Mouse (Mus musculus) intestine, embryonic 14.5 days (tissue): ENCODE results near the gene Pepd. TPM values are rescaled to one million over a fixed set of nuclear protein-coding genes. Genes with fewer than 3 reads are reported as not detected.

Experiments used
- ATAC-seq: fragments of 200-750 bp; cut with Nextera tagmentation; replicated peaks from 2 replicates; pipeline ENCODE4 v1.8.0; 2017; ENCODE audit warnings: low read depth, moderate number of reproducible peaks, moderate TSS enrichment, moderate library complexity; ENCODE audit not compliant: low FRiP score, low TSS enrichment
- DNase-seq: peaks from one replicate; pipeline ENCODE4 v3.0.0-alpha.2; 2018; ENCODE audit warnings: low spot score
- H3K27ac ChIP-seq: fragments of 300-500 bp; sonication (generic); 2 replicates; pipeline ENCODE4 v1.5.1; 2014; ENCODE audit warnings: low read depth, mild to moderate bottlenecking, control low read depth
- H3K27me3 ChIP-seq: fragments of 300-500 bp; sonication (generic); replicated peaks from 2 replicates; pipeline ENCODE4 v1.6.1; 2014; ENCODE audit warnings: low read length, control low read depth; ENCODE audit not compliant: control insufficient read depth, insufficient read depth
- H3K36me3 ChIP-seq: fragments of 300-500 bp; sonication (generic); 2 replicates; pipeline ENCODE4 v1.6.1; 2014; ENCODE audit warnings: low read length, control low read depth; ENCODE audit not compliant: control insufficient read depth, insufficient read depth
- H3K4me1 ChIP-seq: fragments of 300-500 bp; sonication (generic); replicated peaks from 2 replicates; pipeline ENCODE4 v1.6.1; 2014; ENCODE audit warnings: low read length, control low read depth, mixed read lengths; ENCODE audit not compliant: control insufficient read depth, insufficient read depth
- H3K4me2 ChIP-seq: fragments of 300-500 bp; sonication (generic); 2 replicates; pipeline ENCODE4 v1.6.1; 2014; ENCODE audit warnings: low read length
- H3K4me3 ChIP-seq: fragments of 300-500 bp; sonication (generic); 2 replicates; pipeline ENCODE4 v1.5.1; 2014; ENCODE audit warnings: low read depth, low read length, control low read depth, mixed read lengths
- H3K9ac ChIP-seq: fragments of 300-500 bp; sonication (generic); 2 replicates; pipeline ENCODE4 v1.6.1; 2014; ENCODE audit warnings: mild to moderate bottlenecking, low read length
- H3K9me3 ChIP-seq: fragments of 300-500 bp; sonication (generic); 2 replicates; pipeline ENCODE4 v1.6.1; 2016; ENCODE audit warnings: low read length, control low read depth; ENCODE audit not compliant: control insufficient read depth
- WGBS: fragments of 180-500 bp; shearing (Covaris S2); extraction: QIAGEN DNeasy Blood & Tissue Kit; methylation state at CpG from one replicate; pipeline ENCODE4 v1.1.7; 2014; 5-methylcytosine and 5-hydroxymethylcytosine counted together
- polyA plus RNA-seq: library from polyadenylated mRNA; unstranded; fragments of >200 nt; fragmentation: Nextera tagmentation; extraction: Ambion mirVana; gene quantifications from 2 replicates; pipeline ENCODE4 v1.2.1, GENCODE M21; 2014

Pepd gene
- polyA plus RNA-seq, 1 experiment from 2014 or later: 80.3 TPM

- Histone ChIP-seq H3K9ac (no peak overlapping the region), H3K36me3 (peaks cover 15% of the 10 kb centered on the region), H3K9me3 (no peaks in the 10 kb centered on the region), H3K27me3 (no peaks in the 10 kb centered on the region), H3K4me3 (no peak overlapping the region), H3K4me2 (no peak overlapping the region), H3K27ac (peak overlapping the region; percentile 54; the same call in 1 of the 2 replicates), H3K4me1 (no peaks in the 10 kb centered on the region)
- no peak for DNase-seq
- 88% methylated on average over 16 of the region's 16 CpGs for WGBS
- ATAC-seq: no peak
These were observed 116.4 kb downstream of the Pepd start for GRCm38 (mm10) chr7:35028559-35028958.

- H3K27me3 ChIP-seq: no peaks in the 10 kb centered on the region
- peaks cover 22% of the 10 kb centered on the region for H3K36me3 ChIP-seq
- no peaks in the 10 kb centered on the region for H3K4me1 ChIP-seq
- ATAC-seq (peak; percentile 88), DNase-seq (peak; percentile 71)
- H3K9me3 ChIP-seq: no peaks in the 10 kb centered on the region
- H3K4me2 ChIP-seq: 0 out of 2 replicates have a peak overlapping the region, but pooled peaks have one; percentile 2
- 65% methylated on average over 5 of the region's 5 CpGs for WGBS
- no peak overlapping the region for H3K4me3 ChIP-seq
- H3K9ac ChIP-seq: no peak overlapping the region
- peak overlapping the region; percentile 54; the same call in 1 of the 2 replicates for H3K27ac ChIP-seq
These were observed 117.0 kb downstream of the Pepd start for GRCm38 (mm10) chr7:35029228-35029627.

GRCm38 (mm10) chr7:35029648-35030047 lies 117.5 kb downstream of the Pepd start:
- H3K4me1 ChIP-seq: no peaks in the 10 kb centered on the region
- no peak for DNase-seq
- 74% methylated on average over 3 of the region's 3 CpGs for WGBS
- no peak for ATAC-seq
- H3K27ac ChIP-seq: no peak overlapping the region
- H3K4me2 ChIP-seq: no peak overlapping the region
- no peak overlapping the region for H3K9ac ChIP-seq
- H3K4me3 ChIP-seq: no peak overlapping the region
- H3K27me3 ChIP-seq: no peaks in the 10 kb centered on the region
- H3K9me3 ChIP-seq: no peaks in the 10 kb centered on the region
- H3K36me3 ChIP-seq: peaks cover 26% of the 10 kb centered on the region

GRCm38 (mm10) chr7:35030567-35030966 lies 118.4 kb downstream of the Pepd start:
- H3K9ac ChIP-seq: no peak overlapping the region
- no peak overlapping the region for H3K4me2 ChIP-seq
- no peaks in the 10 kb centered on the region for H3K27me3 ChIP-seq
- H3K36me3 ChIP-seq: peaks cover 29% of the 10 kb centered on the region
- peaks cover 4% of the 10 kb centered on the region; the same call in 1 of the 2 replicates for H3K4me1 ChIP-seq
- no peak overlapping the region for H3K4me3 ChIP-seq
- DNase-seq (no peak), ATAC-seq (no peak)
- 86% methylated on average over 6 of the region's 6 CpGs for WGBS
- H3K27ac ChIP-seq: no peak overlapping the region
- no peaks in the 10 kb centered on the region for H3K9me3 ChIP-seq

GRCm38 (mm10) chr7:35035141-35035553 lies 123.0 kb downstream of the Pepd start:
- DNase-seq: no peak
- Histone ChIP-seq H3K4me3 (no peak overlapping the region), H3K27ac (no peak overlapping the region), H3K36me3 (peaks cover 33% of the 10 kb centered on the region), H3K4me2 (no peak overlapping the region), H3K9ac (no peak overlapping the region), H3K9me3 (no peaks in the 10 kb centered on the region), H3K27me3 (no peaks in the 10 kb centered on the region), H3K4me1 (peaks cover 6% of the 10 kb centered on the region; the same call in 1 of the 2 replicates)
- ATAC-seq: no peak
- 29% methylated on average over 6 of the region's 6 CpGs for WGBS

- H3K27me3 ChIP-seq: no peaks in the 10 kb centered on the region
- DNase-seq (no peak), ATAC-seq (no peak)
- no peak overlapping the region for H3K4me3 ChIP-seq
- H3K9me3 ChIP-seq: no peaks in the 10 kb centered on the region
- no peak overlapping the region for H3K4me2 ChIP-seq
- 77% methylated on average over 4 of the region's 4 CpGs for WGBS
- peaks cover 37% of the 10 kb centered on the region for H3K36me3 ChIP-seq
- H3K27ac ChIP-seq: no peak overlapping the region
- H3K9ac ChIP-seq: no peak overlapping the region
- peaks cover 6% of the 10 kb centered on the region; the same call in 1 of the 2 replicates for H3K4me1 ChIP-seq
These were observed 123.4 kb downstream of the Pepd start for GRCm38 (mm10) chr7:35035565-35035964.

GRCm38 (mm10) chr7:35036266-35036731 lies 124.1 kb downstream of the Pepd start:
- H3K27me3 ChIP-seq: no peaks in the 10 kb centered on the region
- no peak overlapping the region for H3K4me3 ChIP-seq
- peaks cover 38% of the 10 kb centered on the region for H3K36me3 ChIP-seq
- H3K9ac ChIP-seq: no peak overlapping the region
- ATAC-seq: no peak; the same call in 1 of the 2 replicates
- DNase-seq: no peak
- H3K4me1 ChIP-seq: peaks cover 6% of the 10 kb centered on the region; the same call in 1 of the 2 replicates
- H3K9me3 ChIP-seq: no peaks in the 10 kb centered on the region
- WGBS: 71% methylated on average over 5 of the region's 5 CpGs
- H3K27ac ChIP-seq: no peak overlapping the region
- H3K4me2 ChIP-seq: no peak overlapping the region

GRCm38 (mm10) chr7:35037408-35037807 lies 125.2 kb downstream of the Pepd start:
- Histone ChIP-seq H3K4me1 (peaks cover 6% of the 10 kb centered on the region; the same call in 1 of the 2 replicates), H3K9ac (no peak overlapping the region), H3K4me3 (no peak overlapping the region), H3K4me2 (no peak overlapping the region), H3K27ac (no peak overlapping the region), H3K27me3 (no peaks in the 10 kb centered on the region), H3K36me3 (peaks cover 42% of the 10 kb centered on the region), H3K9me3 (no peaks in the 10 kb centered on the region)
- ATAC-seq: no peak
- WGBS: 77% methylated on average over 6 of the region's 6 CpGs
- no peak for DNase-seq
